Mouse (Mus musculus): ENCODE results near the gene Cnpy2. TPM values are rescaled to one million over a fixed set of nuclear protein-coding genes. Genes with fewer than 3 reads are reported as not detected.

The Cnpy2 gene
- polyA plus RNA-seq, 2 experiments from 2014 or later = 96.7 to 115 TPM

- ATAC-seq = no peak
Measured at GRCm38 (mm10) chr10:128369218-128369543, 46.9 kb downstream of the Cnpy2 start.

- no peak for ATAC-seq
Measured at GRCm38 (mm10) chr10:128369599-128369998, 47.3 kb downstream of the Cnpy2 start.

GRCm38 (mm10) chr10:128370021-128370420 lies 47.8 kb downstream of the Cnpy2 start:
- ATAC-seq = no peak

- no peak for ATAC-seq
Measured at GRCm38 (mm10) chr10:128370601-128371000, 48.3 kb downstream of the Cnpy2 start.

GRCm38 (mm10) chr10:128372142-128372541 lies 49.9 kb downstream of the Cnpy2 start:
- ATAC-seq = no peak

- no peak for ATAC-seq
Measured at GRCm38 (mm10) chr10:128372989-128373748, 50.9 kb downstream of the Cnpy2 start.

GRCm38 (mm10) chr10:128374393-128374792 lies 52.1 kb downstream of the Cnpy2 start:
- ATAC-seq = no peak

- ATAC-seq = no peak
Measured at GRCm38 (mm10) chr10:128376099-128376454, 53.8 kb downstream of the Cnpy2 start.

- ATAC-seq = peak; percentile 81
Measured at GRCm38 (mm10) chr10:128376455-128377211, 54.4 kb downstream of the Cnpy2 start, which contains the start of gene Ankrd52. Gene Ankrd52 (plus strand): TSS chr10:128377115.

Other genes starting within 250 kb of the Cnpy2 start
- 100 to 1,000 TPM; 413 to 469 TPM for gene Atp5b, start 239.2 kb upstream of the Cnpy2 start, polyA plus RNA-seq (2017; shearing (Covaris generic))
- 10 to 100 TPM; 44.1 to 53.3 TPM for gene Baz2a, start 230.9 kb upstream of the Cnpy2 start, polyA plus RNA-seq (2017; shearing (Covaris generic))
- 10 to 100 TPM; 20.9 to 25.0 TPM for gene Rbms2, start 142.2 kb upstream of the Cnpy2 start, polyA plus RNA-seq (2017; shearing (Covaris generic))
- under 1 TPM in 1 of 2 experiments, not detected in 1; 0.26 TPM for gene Gls2, start 128.0 kb upstream of the Cnpy2 start, polyA plus RNA-seq (2017; shearing (Covaris generic))
- gene Spryd4, start 110.7 kb upstream of the Cnpy2 start, polyA plus RNA-seq (2017; shearing (Covaris generic)) = 10 to 100 TPM; 13.3 to 15.6 TPM
- not detected for gene Mip, start 96.6 kb upstream of the Cnpy2 start, polyA plus RNA-seq (2017; shearing (Covaris generic))
- 10 to 100 TPM; 23.7 to 35.9 TPM for gene Timeless, start 90.4 kb upstream of the Cnpy2 start, polyA plus RNA-seq (2017; shearing (Covaris generic))
- not detected for gene Apon, start 68.4 kb upstream of the Cnpy2 start, polyA plus RNA-seq (2017; shearing (Covaris generic))
- gene Apof, start 53.8 kb upstream of the Cnpy2 start, polyA plus RNA-seq (2017; shearing (Covaris generic)) = not detected
- gene Stat2, start 51.9 kb upstream of the Cnpy2 start, polyA plus RNA-seq (2017; shearing (Covaris generic)) = 10 to 100 TPM; 45.6 to 66.1 TPM
- gene Il23a, start 23.7 kb upstream of the Cnpy2 start, polyA plus RNA-seq (2017; shearing (Covaris generic)) = not detected
- 10 to 100 TPM; 18.9 to 21.1 TPM for gene Pan2, start 19.1 kb upstream of the Cnpy2 start, polyA plus RNA-seq (2017; shearing (Covaris generic))
- gene Cs, start 15.3 kb downstream of the Cnpy2 start, polyA plus RNA-seq (2017; shearing (Covaris generic)) = 100 to 1,000 TPM; 145 to 149 TPM
- gene Coq10a, start 46.5 kb downstream of the Cnpy2 start, polyA plus RNA-seq (2017; shearing (Covaris generic)) = 10 to 100 TPM; 14.3 to 20.3 TPM
- gene Ankrd52, start 54.7 kb downstream of the Cnpy2 start, polyA plus RNA-seq (2017; shearing (Covaris generic)) = 1 to 10 TPM; 2.6 to 4.5 TPM
- gene Slc39a5, start 78.8 kb downstream of the Cnpy2 start, polyA plus RNA-seq (2017; shearing (Covaris generic)) = not detected
- 10 to 100 TPM; 75.0 to 81.0 TPM for gene Nabp2, start 89.0 kb downstream of the Cnpy2 start, polyA plus RNA-seq (2017; shearing (Covaris generic))
- gene Rnf41, start 89.2 kb downstream of the Cnpy2 start, polyA plus RNA-seq (2017; shearing (Covaris generic)) = 10 to 100 TPM; 26.1 to 39.3 TPM
- 10 to 100 TPM; 53.8 to 54.8 TPM for gene Smarcc2, start 136.8 kb downstream of the Cnpy2 start, polyA plus RNA-seq (2017; shearing (Covaris generic))
- gene Myl6, start 171.7 kb downstream of the Cnpy2 start, polyA plus RNA-seq (2017; shearing (Covaris generic)) = 1,000 to 10,000 TPM; 1,113 TPM
- gene Myl6b, start 176.2 kb downstream of the Cnpy2 start, polyA plus RNA-seq (2017; shearing (Covaris generic)) = 1 to 10 TPM; 2.0 to 6.9 TPM
- 10 to 100 TPM; 77.5 to 80.7 TPM for gene Esyt1, start 203.4 kb downstream of the Cnpy2 start, polyA plus RNA-seq (2017; shearing (Covaris generic))
- 10 to 100 TPM in 1 of 2 experiments, 1 to 10 TPM in 1; 6.4 to 10.1 TPM for gene Zc3h10, start 225.3 kb downstream of the Cnpy2 start, polyA plus RNA-seq (2017; shearing (Covaris generic))
- 1,000 to 10,000 TPM; 5,950 to 7,803 TPM for gene Rpl41, start 226.8 kb downstream of the Cnpy2 start, polyA plus RNA-seq (2017; shearing (Covaris generic))
- gene Pa2g4, start 243.5 kb downstream of the Cnpy2 start, polyA plus RNA-seq (2017; shearing (Covaris generic)) = 100 to 1,000 TPM; 136 to 160 TPM